Mouse (Mus musculus) layer of hippocampus, postnatal 14 days (tissue): ENCODE data around the gene Plpp1. TPM values are rescaled to one million over a fixed set of nuclear protein-coding genes. Genes with fewer than 3 reads are reported as not detected.

Experiments
- DNase-seq, 2 experiments: peaks; one replicate each; pipeline ENCODE4 v3.0.0; 2021 to 2022; ENCODE audit warnings: low spot score in 2 of 2, mixed read lengths in 1 of 2
- total RNA-seq, 2 experiments: library from RNA; stranded (reverse); gene quantifications; 2 replicates each; pipeline ENCODE4 v1.2.3; 2021

Gene Plpp1
- total RNA-seq, 2 experiments from 2014 or later = 27.2 to 33.5 TPM

DNA sequence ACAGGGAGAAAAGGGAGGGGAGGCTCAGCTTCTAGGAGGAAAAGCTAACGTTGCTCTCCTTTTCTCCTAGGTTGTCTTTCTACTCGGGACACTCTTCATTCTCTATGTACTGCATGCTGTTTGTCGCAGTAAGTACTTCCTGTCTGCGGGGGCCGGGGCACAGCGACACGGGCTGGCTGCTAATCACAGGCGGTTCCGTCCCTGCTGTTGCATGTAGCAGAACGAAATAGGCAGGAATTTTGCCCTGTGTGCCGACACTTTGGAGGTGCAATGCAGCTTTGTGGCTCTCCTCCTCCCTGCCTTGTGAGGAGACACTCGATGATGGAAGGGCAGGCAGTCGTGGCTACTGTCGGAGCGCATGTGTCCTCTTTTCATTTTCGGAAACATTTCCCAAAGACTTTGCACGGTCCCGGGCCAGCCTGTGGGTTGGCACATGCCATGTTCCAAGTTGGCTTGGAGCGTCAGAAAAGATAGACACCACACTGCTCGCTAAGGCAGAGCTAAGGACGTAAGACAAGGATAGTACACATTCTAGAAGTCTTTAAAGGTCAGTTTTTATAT lies 59.1 kb downstream of the Plpp1 start:
- no peak for DNase-seq

DNA sequence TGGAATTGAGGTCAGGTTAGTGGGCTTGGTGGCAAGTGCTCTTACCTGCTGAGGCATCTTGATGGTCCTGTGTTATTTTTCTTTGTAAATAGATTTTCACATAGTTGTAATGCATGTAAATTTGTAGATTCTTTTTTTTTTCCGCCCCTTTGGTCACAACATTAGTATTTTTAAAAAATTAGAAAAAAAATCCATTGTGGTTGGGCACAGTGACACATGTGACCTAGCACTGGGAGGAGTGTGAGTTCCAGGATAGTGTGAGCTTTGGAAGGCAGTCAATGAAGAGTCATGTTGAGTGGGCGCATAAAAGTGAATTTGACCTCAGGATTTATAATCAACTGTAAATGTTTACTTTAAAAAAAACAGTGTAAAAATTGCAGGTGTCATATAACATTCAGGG lies 59.8 kb downstream of the Plpp1 start:
- no peak for DNase-seq

DNA sequence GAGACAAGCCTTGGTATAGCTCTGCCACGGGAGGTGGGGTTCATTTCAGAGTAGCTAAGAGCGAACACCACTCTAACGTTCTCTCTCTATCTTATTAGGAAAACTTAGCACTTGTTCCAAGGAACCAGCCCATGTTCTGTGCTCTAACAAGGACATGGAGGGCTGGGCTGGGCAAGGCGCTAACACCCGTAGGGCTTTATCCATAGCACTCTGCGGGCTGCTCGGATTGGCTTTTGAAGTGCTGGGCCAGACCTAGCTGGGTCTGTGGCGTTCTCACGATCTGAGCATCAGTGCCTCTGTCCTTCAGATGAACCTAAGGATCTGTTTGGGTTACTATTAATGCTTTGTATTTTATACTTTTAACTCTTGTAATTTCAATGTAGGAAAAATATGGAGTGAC lies 60.3 kb downstream of the Plpp1 start:
- no peak for DNase-seq

DNA sequence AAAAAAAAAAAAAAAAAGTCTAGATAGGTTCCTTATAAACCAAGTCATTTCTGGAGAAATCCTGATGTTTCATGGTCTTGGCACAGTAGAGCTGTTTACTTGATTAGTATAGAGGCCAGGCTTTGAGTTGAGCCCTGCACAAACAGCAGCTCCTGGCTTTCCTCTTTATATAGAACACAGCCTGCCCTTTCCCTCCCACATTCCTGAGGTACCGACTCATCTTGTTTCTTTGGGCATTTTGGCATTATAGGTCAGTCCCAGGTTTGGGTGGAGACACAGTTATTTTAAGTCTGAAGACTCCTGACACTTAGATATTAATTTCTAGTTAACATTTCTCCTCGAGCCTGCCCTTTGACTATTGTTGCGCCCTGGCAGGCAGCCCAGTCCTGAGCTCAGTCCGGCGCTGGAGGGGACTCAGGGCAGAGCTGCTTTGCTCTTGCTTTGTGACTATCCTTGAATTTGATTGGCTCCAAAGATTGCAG lies 61.3 kb downstream of the Plpp1 start:
- no peak for DNase-seq

DNA sequence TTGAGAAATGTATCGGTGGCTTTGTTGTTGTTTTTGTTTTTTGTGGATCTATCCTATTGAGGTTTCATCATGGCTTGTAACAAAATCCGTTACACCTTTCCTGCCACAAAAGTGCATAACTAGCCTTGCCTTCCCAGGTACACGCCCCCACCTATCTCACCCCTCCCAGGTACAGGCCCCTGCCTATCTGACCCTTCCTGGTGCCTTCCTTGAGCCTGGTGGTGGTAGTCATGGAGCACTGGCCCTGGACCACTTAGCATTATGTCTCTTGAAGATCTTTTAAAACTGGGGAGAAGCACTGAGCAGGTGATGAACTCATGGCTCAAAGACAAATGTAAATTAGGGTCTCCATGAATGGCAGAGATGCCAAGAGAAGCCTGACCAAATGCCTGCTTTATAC lies 61.8 kb downstream of the Plpp1 start:
- DNase-seq = no peak

DNA sequence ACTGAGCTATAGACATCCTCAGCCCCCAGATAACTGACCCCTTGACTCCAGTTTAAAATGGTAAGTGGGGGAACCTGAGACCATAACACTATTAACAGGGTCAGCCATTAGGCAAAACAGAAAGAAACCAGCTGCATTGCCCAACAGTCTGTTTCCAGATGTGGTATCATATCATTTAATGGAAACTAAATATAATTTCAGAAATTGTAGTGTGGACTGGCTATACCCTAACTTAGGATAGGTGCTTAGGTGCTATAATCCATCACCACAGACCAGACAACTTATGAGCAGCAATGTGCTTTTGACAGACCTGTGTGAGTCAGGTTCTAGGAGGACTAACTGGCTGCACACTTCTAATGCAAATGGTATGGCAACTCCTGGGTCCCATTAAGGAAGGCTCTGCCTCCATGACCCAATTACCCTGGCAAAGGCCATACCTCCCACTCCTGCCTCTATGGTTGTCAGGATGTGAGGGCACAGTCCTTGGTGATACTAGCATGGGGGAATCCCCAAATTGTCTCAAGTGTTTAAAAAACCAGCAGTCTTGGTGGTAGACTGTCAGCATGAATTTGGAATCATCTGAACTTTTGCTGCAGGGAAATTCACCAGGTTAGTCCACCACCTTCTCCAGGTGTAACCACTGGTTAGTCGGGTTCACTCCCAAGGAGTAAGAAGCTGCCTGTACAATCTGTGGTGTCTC lies 62.5 kb downstream of the Plpp1 start:
- no peak for DNase-seq

DNA sequence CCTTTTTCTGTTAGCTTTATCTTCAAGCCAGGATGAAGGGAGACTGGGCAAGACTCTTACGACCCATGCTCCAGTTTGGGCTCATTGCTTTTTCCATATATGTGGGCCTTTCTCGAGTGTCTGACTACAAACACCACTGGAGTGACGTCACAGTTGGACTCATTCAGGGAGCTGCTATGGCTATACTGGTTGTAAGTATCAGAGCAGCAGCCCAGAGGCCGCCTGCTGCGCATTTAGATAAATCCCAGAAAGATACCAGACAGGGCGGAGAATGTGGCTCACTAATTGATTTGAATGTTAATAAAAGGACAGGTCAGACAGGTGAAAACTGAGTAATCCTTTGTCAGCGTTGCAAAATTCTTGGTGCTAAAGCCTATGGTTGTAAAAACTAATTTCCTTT lies 66.2 kb downstream of the Plpp1 start:
- DNase-seq = no peak

DNA sequence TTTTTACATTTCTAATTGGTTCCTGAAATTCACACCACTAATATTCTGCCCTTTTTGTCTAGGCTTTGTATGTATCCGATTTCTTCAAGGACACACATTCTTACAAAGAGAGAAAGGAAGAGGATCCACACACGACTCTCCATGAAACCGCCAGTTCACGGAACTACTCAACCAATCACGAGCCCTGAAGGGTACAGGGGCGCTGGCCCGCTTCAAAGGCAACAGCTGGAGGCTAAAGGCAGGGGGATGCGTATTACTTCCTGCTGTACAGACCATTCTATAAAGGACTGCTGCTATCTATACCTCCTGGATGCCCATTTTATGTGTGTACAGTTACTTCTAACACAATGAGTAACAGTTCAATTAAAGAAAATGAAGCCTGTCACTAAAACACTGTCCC lies 66.8 kb downstream of the Plpp1 start:
- DNase-seq = no peak

DNA sequence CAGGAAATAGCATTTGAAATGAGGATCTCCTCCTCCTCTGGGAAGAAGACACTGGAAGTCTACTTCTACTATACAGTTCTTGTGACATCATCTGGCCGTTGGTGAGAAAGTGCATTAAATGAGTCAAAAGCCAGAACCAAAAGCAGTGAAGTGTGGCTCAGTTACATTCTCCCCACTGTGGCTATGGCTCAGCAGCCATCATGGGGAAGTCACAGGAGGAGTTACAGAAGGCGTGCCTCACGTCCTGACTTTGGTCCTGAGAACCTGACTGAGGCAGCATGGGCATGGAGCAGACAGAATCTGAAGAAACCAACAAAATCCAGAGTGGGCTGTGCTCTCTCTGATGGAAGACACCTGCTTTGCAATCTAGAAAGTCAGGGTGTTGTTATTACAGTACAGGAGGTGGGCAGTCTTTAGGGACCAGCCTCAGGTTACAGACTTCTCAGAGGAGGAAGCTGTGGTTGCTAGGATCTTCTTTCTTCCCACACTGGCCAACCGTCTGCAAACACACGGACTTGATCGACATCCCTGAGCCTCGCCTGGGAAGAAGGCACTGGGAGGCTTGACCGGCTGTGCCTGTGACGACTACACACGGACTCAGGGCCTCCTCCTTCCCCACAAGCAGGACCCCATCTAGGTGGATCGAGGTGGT lies 69.6 kb downstream of the Plpp1 start:
- DNase-seq = no peak

DNA sequence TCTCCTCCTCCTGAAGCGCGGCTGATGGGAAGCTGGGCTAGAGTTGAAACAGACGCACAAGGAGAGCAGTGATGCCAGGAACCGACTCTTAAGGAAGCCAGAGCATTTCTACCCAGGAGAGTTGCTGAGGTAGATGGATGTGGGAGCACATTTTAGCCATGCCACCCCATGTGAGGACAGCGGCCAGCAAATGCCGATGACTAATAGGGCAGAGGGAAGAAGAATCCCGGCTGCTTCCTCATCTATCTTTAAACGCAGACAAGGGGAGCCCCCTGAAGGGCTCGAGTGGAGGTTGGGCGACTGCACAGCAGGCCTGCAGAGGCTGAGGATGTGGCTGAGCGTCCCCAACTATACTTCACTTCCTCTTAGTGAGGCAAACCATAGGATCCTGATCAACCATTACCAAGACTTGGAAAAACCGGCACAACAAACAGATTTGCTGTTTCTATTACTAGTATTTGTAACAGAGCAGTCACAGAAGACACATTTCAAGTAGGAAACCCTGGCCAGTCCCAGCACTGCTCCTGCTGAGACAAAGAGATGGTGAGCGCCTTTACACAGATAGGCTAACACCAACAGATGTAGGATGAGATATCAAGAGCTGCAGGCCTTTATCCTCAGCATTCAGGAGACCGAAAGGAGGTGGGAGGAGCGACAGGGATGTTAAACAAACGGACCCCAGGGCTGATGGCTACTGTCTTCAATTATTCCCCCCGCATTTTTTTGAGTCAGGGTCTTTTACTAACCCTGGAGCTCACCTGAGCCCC lies 71.1 kb downstream of the Plpp1 start:
- DNase-seq = no peak

DNA sequence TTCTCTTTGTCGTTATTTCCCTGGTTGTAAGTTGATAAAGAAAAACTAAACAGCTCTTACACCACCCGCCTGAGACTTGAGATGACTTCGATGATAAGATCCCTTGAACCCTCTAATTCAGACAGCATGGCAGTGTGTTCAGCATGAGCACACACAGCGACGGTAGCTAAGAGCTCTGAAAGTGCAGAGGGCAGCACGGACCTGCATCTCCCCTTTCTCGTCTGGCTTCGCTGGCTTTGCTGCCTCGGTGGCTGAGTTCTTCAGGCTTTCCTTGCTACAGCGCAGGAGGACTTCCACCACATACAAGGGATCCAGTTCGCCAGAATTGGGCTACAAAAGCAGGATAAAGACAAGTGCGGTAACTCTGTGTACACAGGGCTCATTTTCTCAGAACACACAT lies 86.6 kb downstream of the Plpp1 start:
- DNase-seq = no peak

DNA sequence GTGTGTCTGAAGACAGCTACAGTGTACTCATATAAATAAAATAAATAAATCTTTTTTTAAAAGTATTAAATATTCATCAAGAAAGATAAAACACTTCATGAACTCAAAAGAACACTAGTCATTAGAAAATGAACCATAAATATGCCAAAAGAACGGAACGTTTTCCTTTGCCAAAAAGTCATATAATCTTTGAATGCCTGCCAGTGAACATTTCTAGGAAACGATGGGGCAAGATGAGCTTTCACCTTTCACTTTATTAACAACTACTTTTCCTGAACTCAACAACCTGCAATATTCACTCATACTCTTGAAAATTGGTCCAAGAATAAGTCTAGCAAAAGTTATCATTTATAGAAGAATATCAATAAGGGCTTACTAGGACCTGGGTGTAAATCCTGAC lies 101.6 kb downstream of the Plpp1 start:
- no peak for DNase-seq

DNA sequence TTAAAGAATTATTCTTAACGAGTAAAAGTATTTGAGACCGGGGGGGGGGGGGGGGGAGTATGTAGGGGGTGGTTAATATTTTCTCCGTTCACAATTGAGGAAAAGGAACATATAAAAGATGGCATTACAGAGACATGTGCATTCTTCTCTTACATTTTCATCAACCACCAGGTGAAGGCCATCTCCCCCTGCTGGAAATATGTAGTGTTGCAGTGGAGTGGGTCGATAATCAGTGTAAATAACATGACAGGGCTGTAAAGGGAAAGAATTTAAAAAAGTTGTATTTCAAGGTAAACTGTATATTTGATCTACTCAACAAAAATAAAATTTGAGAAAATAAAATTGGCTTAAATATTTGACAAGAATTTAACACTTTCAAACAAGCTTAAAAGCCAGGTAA lies 109.1 kb downstream of the Plpp1 start:
- peak in 1 of 2 experiments; percentile 44 for DNase-seq

DNA sequence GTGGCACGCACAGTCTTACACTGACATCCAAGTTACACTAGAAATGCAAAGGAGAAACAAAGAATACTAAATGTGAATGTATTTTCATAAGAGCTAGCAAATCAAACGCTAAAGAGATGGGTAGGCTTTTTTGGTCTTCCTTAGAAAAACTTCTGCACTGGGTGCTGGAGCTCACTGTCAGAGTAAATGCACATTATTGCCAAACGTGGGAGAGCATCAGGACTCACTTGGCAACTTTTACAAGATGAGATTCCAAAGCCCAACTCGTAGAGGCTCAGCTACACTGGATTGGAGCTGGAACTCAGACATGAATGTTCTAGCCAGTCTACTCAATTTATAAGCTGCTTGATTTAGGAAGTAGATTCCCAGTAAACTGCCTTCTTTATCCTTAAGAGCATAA lies 109.8 kb downstream of the Plpp1 start:
- DNase-seq = no peak

Other genes starting within 250 kb of the Plpp1 start
- under 1 TPM; 0.25 to 0.64 TPM for gene Il31ra, start 206.4 kb upstream of the Plpp1 start, total RNA-seq
- 1 to 10 TPM; 1.1 to 1.3 TPM for gene Ddx4, start 148.3 kb upstream of the Plpp1 start, total RNA-seq
- gene Slc38a9, start 140.0 kb upstream of the Plpp1 start, total RNA-seq = 10 to 100 TPM; 20.3 to 21.9 TPM
- gene Mtrex, start 126.6 kb downstream of the Plpp1 start, total RNA-seq = 10 to 100 TPM; 40.2 to 42.4 TPM
- 10 to 100 TPM; 23.0 to 23.9 TPM for gene Dhx29, start 126.7 kb downstream of the Plpp1 start, total RNA-seq
- 1 to 10 TPM; 2.9 to 3.0 TPM for gene Ccno, start 187.0 kb downstream of the Plpp1 start, total RNA-seq
- gene Mcidas, start 193.1 kb downstream of the Plpp1 start, total RNA-seq = under 1 TPM; 0.30 to 0.36 TPM
- under 1 TPM in 1 of 2 experiments, not detected in 1; 0.21 TPM for gene Cdc20b, start 234.3 kb downstream of the Plpp1 start, total RNA-seq
- gene Gpx8, start 245.6 kb downstream of the Plpp1 start, total RNA-seq = 10 to 100 TPM; 12.1 to 18.4 TPM